Comparison of ENCODE assay signal across 26 mouse cellular contexts in the genomic region with DNA sequence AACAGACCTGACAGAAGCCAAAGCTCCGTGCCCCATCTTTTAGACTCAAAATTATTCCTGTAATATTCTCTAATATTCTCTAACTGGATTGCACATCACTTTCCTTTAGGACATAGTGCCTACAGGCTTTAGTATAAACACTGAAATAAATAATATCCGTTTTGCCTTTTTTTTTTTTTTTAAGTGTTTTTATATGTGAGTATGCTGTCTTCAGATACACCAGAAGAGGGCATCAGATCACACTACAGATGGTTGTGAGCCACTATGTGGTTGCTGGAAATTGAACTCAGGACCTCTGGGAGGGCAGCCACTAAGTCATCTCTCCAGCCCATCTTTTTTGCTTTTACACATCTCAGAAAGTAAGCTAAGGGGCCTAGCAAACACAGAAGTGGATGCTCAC. TPM values are rescaled to one million over a fixed set of nuclear protein-coding genes. Genes with fewer than 3 reads are reported as not detected.
DNase-seq lines count a peak whose midpoint lies in the region; ATAC-seq and TF ChIP-seq lines count a peak whose summit lies in the region.
"Had no signal": no experiment of that assay in that cellular context is flagged by ENCODE, and none has a peak within 500 bp of the region (broad histone marks: within the 10 kb centered on the region; RNA-seq: fewer than 3 reads in every experiment).

No protein-coding gene starts in this region.

- H3K27me3 ChIP-seq in forebrain, postnatal 0 days (ENCODE audit: insufficient read depth, low read length), result no peaks in the 10 kb centered on the region
- H3K27me3 ChIP-seq in forebrain, embryonic 12.5 days, result no peaks in the 10 kb centered on the region
- no peaks in the 10 kb centered on the region for H3K27me3 ChIP-seq in kidney, postnatal 0 days (ENCODE audit: insufficient read depth, low read length)
- no peaks in the 10 kb centered on the region for H3K27me3 ChIP-seq in kidney, embryonic 14.5 days (ENCODE audit: control insufficient read depth, insufficient read depth, low read length)
- H3K27me3 ChIP-seq in midbrain, embryonic 10.5 days (ENCODE audit: low read depth, poor library complexity, severe bottlenecking), result no peaks in the 10 kb centered on the region
- no peaks in the 10 kb centered on the region for H3K27me3 ChIP-seq in midbrain, embryonic 16.5 days (ENCODE audit: control insufficient read depth, insufficient read depth, low read depth, low read length)
- H3K27me3 ChIP-seq in splenic B cell, adult 2 months (ENCODE audit: control insufficient read depth, insufficient read depth, low read length, poor library complexity, severe bottlenecking), result no peaks in the 10 kb centered on the region
- H3K27me3 ChIP-seq: heart, embryonic 13.5 days; limb, embryonic 12.5 days; liver, embryonic 15.5 days had no signal

- H3K9me3 ChIP-seq in forebrain, postnatal 0 days (ENCODE audit: low read length), result no peaks in the 10 kb centered on the region
- H3K9me3 ChIP-seq in forebrain, embryonic 12.5 days, result no peaks in the 10 kb centered on the region
- H3K9me3 ChIP-seq in kidney, postnatal 0 days (replicated peaks; ENCODE audit: low read length), result no peaks in the 10 kb centered on the region
- H3K9me3 ChIP-seq in kidney, embryonic 14.5 days (ENCODE audit: control insufficient read depth, low read length), result no peaks in the 10 kb centered on the region
- no peaks in the 10 kb centered on the region for H3K9me3 ChIP-seq in midbrain, embryonic 10.5 days (replicated peaks)
- no peaks in the 10 kb centered on the region for H3K9me3 ChIP-seq in midbrain, embryonic 16.5 days (replicated peaks; ENCODE audit: control insufficient read depth, low read length, poor library complexity, severe bottlenecking)
- H3K9me3 ChIP-seq: heart, embryonic 13.5 days; limb, embryonic 12.5 days; liver, embryonic 15.5 days had no signal

- no peaks in the 10 kb centered on the region for H3K36me3 ChIP-seq in forebrain, postnatal 0 days (ENCODE audit: insufficient read depth)
- H3K36me3 ChIP-seq in forebrain, embryonic 12.5 days (replicated peaks), result no peaks in the 10 kb centered on the region
- no peaks in the 10 kb centered on the region for H3K36me3 ChIP-seq in kidney, postnatal 0 days (ENCODE audit: insufficient read depth, low read length)
- no peaks in the 10 kb centered on the region for H3K36me3 ChIP-seq in kidney, embryonic 14.5 days (ENCODE audit: control insufficient read depth, insufficient read depth, low read length)
- no peaks in the 10 kb centered on the region for H3K36me3 ChIP-seq in midbrain, embryonic 10.5 days
- H3K36me3 ChIP-seq in midbrain, embryonic 16.5 days (ENCODE audit: control insufficient read depth, insufficient read depth, low read length), result no peaks in the 10 kb centered on the region
- no peaks in the 10 kb centered on the region; the same call in 1 of the 2 replicates for H3K36me3 ChIP-seq in splenic B cell, adult 2 months (ENCODE audit: control insufficient read depth, insufficient read depth, low read length, poor library complexity, severe bottlenecking)
- H3K36me3 ChIP-seq: limb, embryonic 12.5 days; liver, embryonic 15.5 days had no signal

- peaks cover 11% of the 10 kb centered on the region for H3K4me1 ChIP-seq in forebrain, postnatal 0 days (ENCODE audit: insufficient read depth)
- peaks cover 30% of the 10 kb centered on the region for H3K4me1 ChIP-seq in forebrain, embryonic 12.5 days
- H3K4me1 ChIP-seq in kidney, postnatal 0 days (replicated peaks; ENCODE audit: insufficient read depth, low read length), result 0 out of 2 replicates have a peak, but pooled peaks cover 8% of the 10 kb centered on the region
- H3K4me1 ChIP-seq in kidney, embryonic 14.5 days (ENCODE audit: control insufficient read depth, insufficient read depth, low read length), result peaks cover 13% of the 10 kb centered on the region
- H3K4me1 ChIP-seq in midbrain, embryonic 10.5 days, result peaks cover 51% of the 10 kb centered on the region
- peaks cover 21% of the 10 kb centered on the region for H3K4me1 ChIP-seq in midbrain, embryonic 16.5 days (ENCODE audit: control insufficient read depth, insufficient read depth, low read length)

- WGBS in forebrain, postnatal 0 days, result 82% methylated on average over 2 of the region's 2 CpGs
- 76% methylated on average over 2 of the region's 2 CpGs for WGBS in forebrain, embryonic 12.5 days
- WGBS in kidney, postnatal 0 days, result 75% methylated on average over 2 of the region's 2 CpGs
- 91% methylated on average over 2 of the region's 2 CpGs for WGBS in kidney, embryonic 14.5 days
- WGBS in midbrain, embryonic 10.5 days, result 81% methylated on average over 2 of the region's 2 CpGs
- 80% methylated on average over 2 of the region's 2 CpGs for WGBS in midbrain, embryonic 16.5 days

- no peak overlapping the region for H3K9ac ChIP-seq in forebrain, postnatal 0 days
- no peak overlapping the region for H3K9ac ChIP-seq in forebrain, embryonic 12.5 days
- H3K9ac ChIP-seq in kidney, postnatal 0 days (ENCODE audit: low read depth, low read length), result no peak overlapping the region
- H3K9ac ChIP-seq in kidney, embryonic 14.5 days (ENCODE audit: low read depth, low read length), result no peak overlapping the region
- no peak overlapping the region for H3K9ac ChIP-seq in midbrain, embryonic 16.5 days (ENCODE audit: low read depth, low read length)
- H3K9ac ChIP-seq: heart, embryonic 13.5 days; limb, embryonic 12.5 days had no signal

- no peak overlapping the region for H3K4me3 ChIP-seq in forebrain, postnatal 0 days (ENCODE audit: low read depth, low read length)
- H3K4me3 ChIP-seq in forebrain, embryonic 12.5 days (replicated peaks), result no peak overlapping the region
- H3K4me3 ChIP-seq in kidney, postnatal 0 days (replicated peaks; ENCODE audit: low read depth, low read length), result no peak overlapping the region
- no peak overlapping the region for H3K4me3 ChIP-seq in kidney, embryonic 14.5 days (ENCODE audit: low read length)
- H3K4me3 ChIP-seq in midbrain, embryonic 10.5 days, result no peak overlapping the region
- no peak overlapping the region for H3K4me3 ChIP-seq in midbrain, embryonic 16.5 days (ENCODE audit: low read depth, low read length)
- H3K4me3 ChIP-seq: heart, embryonic 13.5 days; limb, embryonic 12.5 days; myocyte had no signal

- no peak overlapping the region for H3K27ac ChIP-seq in forebrain, postnatal 0 days (ENCODE audit: low read depth, low read length)
- H3K27ac ChIP-seq in forebrain, embryonic 12.5 days, result no peak overlapping the region
- no peak overlapping the region for H3K27ac ChIP-seq in kidney, postnatal 0 days
- no peak overlapping the region for H3K27ac ChIP-seq in kidney, embryonic 14.5 days (ENCODE audit: low read depth, low read length)
- peak overlapping the region; percentile 77; the same call in 1 of the 2 replicates for H3K27ac ChIP-seq in midbrain, embryonic 10.5 days (replicated peaks)
- H3K27ac ChIP-seq in midbrain, embryonic 16.5 days (ENCODE audit: low read length), result no peak overlapping the region
- H3K27ac ChIP-seq: limb, embryonic 12.5 days; liver, embryonic 15.5 days had no signal

- no peak for DNase-seq in forebrain, postnatal 0 days
- no peak for DNase-seq in kidney, postnatal 0 days (ENCODE audit: low spot score)
- DNase-seq in midbrain, embryonic 10.5 days (ENCODE audit: low spot score), result no peak
- DNase-seq in splenic B cell, adult 2 months (ENCODE audit: low read depth, low spot score), result peak; percentile 28
- no peak for DNase-seq in right cerebral cortex, postnatal 14 days
- DNase-seq: adrenal gland, adult 8-10 months; cerebellum, adult 8-10 months; cerebellum, postnatal 25 days; heart, postnatal 10 days; kidney, adult 18-20 months; kidney, postnatal 4 days; layer of hippocampus, adult 9-11 months; midbrain, embryonic 14.5 days; retina, postnatal 1 day; right cerebral cortex, postnatal 25 days; thymus, adult 18-20 months; thymus, postnatal 36 days had no signal

- ATAC-seq in forebrain, postnatal 0 days, result no peak
- no peak for ATAC-seq in forebrain, embryonic 12.5 days (ENCODE audit: low FRiP score)
- ATAC-seq in kidney, postnatal 0 days (replicated peaks; ENCODE audit: low FRiP score, low read depth), result no peak
- no peak for ATAC-seq in kidney, embryonic 14.5 days (ENCODE audit: low FRiP score, low TSS enrichment)
- no peak for ATAC-seq in midbrain, embryonic 16.5 days
- ATAC-seq: forebrain, embryonic 14.5 days; hindbrain, embryonic 16.5 days had no signal

- TF ChIP-seq CTCF in forebrain, postnatal 0 days (IDR thresholded peaks at IDR 0.05; ENCODE audit: low read depth), result peak; percentile 16
- peak; percentile 39 for TF ChIP-seq CTCF in kidney, postnatal 0 days (IDR thresholded peaks at IDR 0.05; ENCODE audit: low read depth)

- H3K4me2 ChIP-seq in forebrain, postnatal 0 days (ENCODE audit: low read depth), result no peak overlapping the region
- H3K4me2 ChIP-seq in forebrain, embryonic 12.5 days, result no peak overlapping the region
- H3K4me2 ChIP-seq in kidney, postnatal 0 days (ENCODE audit: low read length), result no peak overlapping the region
- H3K4me2 ChIP-seq in kidney, embryonic 14.5 days (replicated peaks; ENCODE audit: low read depth, low read length), result no peak overlapping the region
- H3K4me2 ChIP-seq in midbrain, embryonic 16.5 days (ENCODE audit: low read length), result no peak overlapping the region

RNA-seq across cellular contexts. Expression of a gene that starts 1.9 kb away (rescaled TPM):
- 30.2 and 37.3 TPM in 2 replicates for total RNA-seq in forebrain, postnatal 0 days (2014; rRNA removed)
- 13.3 and 19.5 TPM in 2 replicates for polyA plus RNA-seq in forebrain, postnatal 0 days (2015; fragmentation: Nextera tagmentation; extraction: Ambion mirVana)
- 24.0 and 24.5 TPM in 2 replicates for polyA plus RNA-seq in forebrain, embryonic 12.5 days (2016; fragmentation: Nextera tagmentation; extraction: Ambion mirVana)
- polyA plus RNA-seq in kidney, postnatal 0 days (2015; fragmentation: Nextera tagmentation; extraction: Ambion mirVana), result 15.0 and 16.7 TPM in 2 replicates
- 13.0 and 21.9 TPM in 2 replicates for polyA plus RNA-seq in kidney, embryonic 14.5 days (2014; fragmentation: Nextera tagmentation; extraction: Ambion mirVana)
- polyA plus RNA-seq in midbrain, embryonic 10.5 days (2016; fragmentation: Nextera tagmentation; extraction: Ambion mirVana), result 19.5 and 21.4 TPM in 2 replicates
- 26.6 TPM in 2 replicates for polyA plus RNA-seq in midbrain, embryonic 16.5 days (2015; fragmentation: Nextera tagmentation; extraction: Ambion mirVana)
